Mouse (Mus musculus): ENCODE measurements at regions not wholly inside any gene's neighbourhood (a gene's known extent, or its start where the extent isn't known, plus 50 kb on each side); places are given as distances from the start of the nearest gene placed in this dataset.
A peak's percentile ranks its signal among the peaks of the same experiment; 100 is the strongest.

- Histone ChIP-seq H3K4me2 (no peak overlapping the region), H3K9me3 (ENCODE audit: low read depth, low read length) (no peaks in the 10 kb centered on the region), H3K27ac (ENCODE audit: low read depth) (no peak overlapping the region), H3K4me1 (ENCODE audit: insufficient read depth) (no peaks in the 10 kb centered on the region), H3K27me3 (ENCODE audit: insufficient read depth, low read length) (no peaks in the 10 kb centered on the region), H3K9ac (no peak overlapping the region), H3K36me3 (ENCODE audit: insufficient read depth) (no peaks in the 10 kb centered on the region), H3K4me3 (ENCODE audit: low read depth, low read length) (no peak overlapping the region)
- no peak for ATAC-seq (ENCODE audit: insufficient read depth)
- 62% methylated on average over 12 of the region's 12 CpGs for WGBS
- peak; percentile 69 for TF ChIP-seq CTCF (IDR thresholded peaks at IDR 0.05; ENCODE audit: low read depth)
- peak; percentile 66 for DNase-seq
These were observed 180.5 kb downstream of the Trim29 start for GRCm38 (mm10) chr9:43491024-43491751.

GRCm38 (mm10) chr9:43492236-43493000, 181.8 kb downstream of the Trim29 start:
- no peak overlapping the region for H3K9ac ChIP-seq
- no peak overlapping the region for H3K4me3 ChIP-seq (ENCODE audit: low read depth, low read length)
- no peaks in the 10 kb centered on the region for H3K9me3 ChIP-seq (ENCODE audit: low read depth, low read length)
- DNase-seq (peak; percentile 11), ATAC-seq (ENCODE audit: insufficient read depth) (no peak)
- no peaks in the 10 kb centered on the region for H3K27me3 ChIP-seq (ENCODE audit: insufficient read depth, low read length)
- 22% methylated on average over 7 of the region's 7 CpGs for WGBS
- H3K27ac ChIP-seq (ENCODE audit: low read depth) = no peak overlapping the region
- no peaks in the 10 kb centered on the region for H3K36me3 ChIP-seq (ENCODE audit: insufficient read depth)
- H3K4me2 ChIP-seq = no peak overlapping the region
- no peaks in the 10 kb centered on the region for H3K4me1 ChIP-seq (ENCODE audit: insufficient read depth)
- TF ChIP-seq CTCF (IDR thresholded peaks at IDR 0.05; ENCODE audit: low read depth) = no peak

- Histone ChIP-seq H3K4me2 (no peak overlapping the region), H3K36me3 (ENCODE audit: insufficient read depth) (no peaks in the 10 kb centered on the region), H3K27me3 (ENCODE audit: insufficient read depth, low read length) (no peaks in the 10 kb centered on the region), H3K9ac (no peak overlapping the region), H3K4me3 (ENCODE audit: low read depth, low read length) (no peak overlapping the region), H3K27ac (ENCODE audit: low read depth) (no peak overlapping the region), H3K9me3 (ENCODE audit: low read depth, low read length) (no peaks in the 10 kb centered on the region), H3K4me1 (ENCODE audit: insufficient read depth) (no peaks in the 10 kb centered on the region)
- ATAC-seq (ENCODE audit: insufficient read depth) (no peak), DNase-seq (no peak)
- TF ChIP-seq CTCF (IDR thresholded peaks at IDR 0.05; ENCODE audit: low read depth) = no peak
- WGBS = 68% methylated on average over 14 of the region's 14 CpGs
These were observed 187.9 kb downstream of the Trim29 start for GRCm38 (mm10) chr9:43498596-43498995.

- Histone ChIP-seq H3K27me3 (ENCODE audit: insufficient read depth, low read length) (no peaks in the 10 kb centered on the region), H3K4me3 (ENCODE audit: low read depth, low read length) (no peak overlapping the region), H3K36me3 (ENCODE audit: insufficient read depth) (no peaks in the 10 kb centered on the region), H3K4me1 (ENCODE audit: insufficient read depth) (no peaks in the 10 kb centered on the region), H3K9me3 (ENCODE audit: low read depth, low read length) (no peaks in the 10 kb centered on the region), H3K27ac (ENCODE audit: low read depth) (peak overlapping the region; percentile 65), H3K9ac (no peak overlapping the region), H3K4me2 (0 out of 2 replicates have a peak overlapping the region, but pooled peaks have one; percentile 10)
- WGBS = 46% methylated on average over 14 of the region's 14 CpGs
- no peak for TF ChIP-seq CTCF (IDR thresholded peaks at IDR 0.05; ENCODE audit: low read depth)
- DNase-seq (peak; percentile 37), ATAC-seq (ENCODE audit: insufficient read depth) (no peak)
These were observed 193.8 kb downstream of the Trim29 start for GRCm38 (mm10) chr9:43504270-43504932.

GRCm38 (mm10) chr9:43505856-43506255, 195.2 kb downstream of the Trim29 start:
- Histone ChIP-seq H3K36me3 (ENCODE audit: insufficient read depth) (no peaks in the 10 kb centered on the region), H3K9ac (no peak overlapping the region), H3K9me3 (ENCODE audit: low read depth, low read length) (no peaks in the 10 kb centered on the region), H3K4me3 (ENCODE audit: low read depth, low read length) (no peak overlapping the region), H3K27ac (ENCODE audit: low read depth) (no peak overlapping the region), H3K4me2 (no peak overlapping the region), H3K4me1 (ENCODE audit: insufficient read depth) (no peaks in the 10 kb centered on the region), H3K27me3 (ENCODE audit: insufficient read depth, low read length) (no peaks in the 10 kb centered on the region)
- 36% methylated on average over 4 of the region's 4 CpGs for WGBS
- ATAC-seq (ENCODE audit: insufficient read depth) = no peak
- DNase-seq = no peak
- no peak for TF ChIP-seq CTCF (IDR thresholded peaks at IDR 0.05; ENCODE audit: low read depth)

GRCm38 (mm10) chr9:43506276-43506675, 195.6 kb downstream of the Trim29 start:
- Histone ChIP-seq H3K36me3 (ENCODE audit: insufficient read depth) (no peaks in the 10 kb centered on the region), H3K4me3 (ENCODE audit: low read depth, low read length) (no peak overlapping the region), H3K4me2 (no peak overlapping the region), H3K9me3 (ENCODE audit: low read depth, low read length) (no peaks in the 10 kb centered on the region), H3K27ac (ENCODE audit: low read depth) (no peak overlapping the region), H3K4me1 (ENCODE audit: insufficient read depth) (no peaks in the 10 kb centered on the region), H3K27me3 (ENCODE audit: insufficient read depth, low read length) (no peaks in the 10 kb centered on the region), H3K9ac (no peak overlapping the region)
- DNase-seq (no peak), ATAC-seq (ENCODE audit: insufficient read depth) (no peak)
- WGBS = 35% methylated on average over 6 of the region's 6 CpGs
- no peak for TF ChIP-seq CTCF (IDR thresholded peaks at IDR 0.05; ENCODE audit: low read depth)

GRCm38 (mm10) chr9:43512806-43513205, 202.2 kb downstream of the Trim29 start:
- H3K9ac ChIP-seq = no peak overlapping the region
- no peaks in the 10 kb centered on the region for H3K36me3 ChIP-seq (ENCODE audit: insufficient read depth)
- TF ChIP-seq CTCF (IDR thresholded peaks at IDR 0.05; ENCODE audit: low read depth) = no peak
- H3K9me3 ChIP-seq (ENCODE audit: low read depth, low read length) = no peaks in the 10 kb centered on the region
- H3K4me3 ChIP-seq (ENCODE audit: low read depth, low read length) = no peak overlapping the region
- ATAC-seq (ENCODE audit: insufficient read depth) (no peak), DNase-seq (no peak)
- H3K4me1 ChIP-seq (ENCODE audit: insufficient read depth) = no peaks in the 10 kb centered on the region
- no peak overlapping the region for H3K27ac ChIP-seq (ENCODE audit: low read depth)
- no peaks in the 10 kb centered on the region for H3K27me3 ChIP-seq (ENCODE audit: insufficient read depth, low read length)
- no peak overlapping the region for H3K4me2 ChIP-seq
- 66% methylated on average over 6 of the region's 6 CpGs for WGBS

Data from lung, embryonic 14.5 days (tissue).